Mouse (Mus musculus) left cerebral cortex, adult 8-10 months (tissue): Measurements from ENCODE around the gene Dennd1a. TPM values are rescaled to one million over a fixed set of nuclear protein-coding genes. Genes with fewer than 3 reads are reported as not detected.

Experiments
- DNase-seq, 2 experiments: peaks; one replicate each; pipeline ENCODE4 v3.0.0; 2022; ENCODE audit warnings: low spot score in 2 of 2
- total RNA-seq, 4 experiments: library from RNA; stranded (reverse); gene quantifications; 2 replicates each; pipeline ENCODE4 v1.2.4; 2022

Gene Dennd1a
- 10 to 100 TPM; 80.4 to 89.2 (median 83.8) TPM for total RNA-seq

DNA sequence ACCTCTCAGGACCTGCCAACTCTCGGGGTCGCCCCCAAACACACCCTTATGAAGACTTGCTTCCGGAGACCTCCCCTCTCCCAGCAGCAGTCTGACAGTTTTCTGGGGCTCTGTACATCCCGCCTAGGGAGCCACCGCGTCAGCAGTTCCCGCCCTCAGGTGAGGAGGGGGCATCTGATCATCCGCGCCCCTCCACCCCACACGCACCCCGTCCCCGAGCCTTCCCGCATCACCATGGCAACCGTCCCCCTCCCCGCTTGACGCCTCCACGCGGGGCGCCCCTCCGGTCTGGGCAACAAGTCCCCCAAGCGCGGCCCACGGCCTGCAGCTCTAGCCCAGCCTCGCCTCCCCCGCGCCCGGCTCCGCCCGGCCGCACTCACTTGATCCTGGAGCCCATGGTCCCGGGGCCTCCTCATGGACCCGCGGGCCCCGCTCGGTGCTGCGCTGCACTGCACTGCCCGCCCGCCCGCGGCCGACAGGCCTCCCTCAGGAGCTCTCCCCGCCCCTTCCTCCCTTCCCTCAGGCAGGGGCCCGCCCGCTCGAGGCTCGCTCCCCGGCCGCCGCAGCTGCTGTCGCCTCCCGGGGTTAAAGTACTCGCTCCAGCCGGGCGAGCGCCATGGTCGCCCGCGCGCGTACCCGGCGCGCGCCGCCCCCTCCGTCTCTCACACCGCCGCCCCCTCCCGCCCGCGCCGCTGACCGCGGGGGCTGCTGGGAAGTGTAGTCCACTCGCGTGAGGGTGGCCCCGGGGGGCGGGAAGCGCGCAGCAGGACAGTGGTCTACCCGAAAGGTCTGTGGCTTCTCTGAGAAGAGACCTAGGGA lies at the start of gene Dennd1a:
Gene Dennd1a, minus strand, starts transcription at position 658 of the 819 bp plus-strand sequence.
- peak; percentile 77 for DNase-seq

DNA sequence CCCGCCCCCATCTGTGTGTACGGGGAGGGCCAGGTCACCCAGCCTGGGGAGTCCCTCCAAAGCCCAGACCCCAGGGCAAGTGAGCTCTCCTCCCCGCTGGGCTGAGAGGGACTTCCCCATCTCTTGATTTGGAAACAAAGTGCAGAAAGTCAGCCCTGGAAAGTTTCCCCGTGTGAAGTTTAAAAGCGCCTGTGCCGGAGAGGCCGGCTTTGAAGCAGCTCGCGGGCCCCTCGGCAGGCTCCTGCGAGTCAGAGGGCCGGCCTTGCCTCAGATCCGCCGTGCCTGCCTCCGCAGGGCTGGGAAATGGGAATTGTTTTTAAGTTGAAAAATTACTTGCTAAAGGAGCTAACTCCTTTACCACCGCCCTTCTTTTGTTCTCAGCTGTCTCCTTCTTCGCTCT lies 49.4 kb upstream of the Dennd1a start:
- DNase-seq = no peak

DNA sequence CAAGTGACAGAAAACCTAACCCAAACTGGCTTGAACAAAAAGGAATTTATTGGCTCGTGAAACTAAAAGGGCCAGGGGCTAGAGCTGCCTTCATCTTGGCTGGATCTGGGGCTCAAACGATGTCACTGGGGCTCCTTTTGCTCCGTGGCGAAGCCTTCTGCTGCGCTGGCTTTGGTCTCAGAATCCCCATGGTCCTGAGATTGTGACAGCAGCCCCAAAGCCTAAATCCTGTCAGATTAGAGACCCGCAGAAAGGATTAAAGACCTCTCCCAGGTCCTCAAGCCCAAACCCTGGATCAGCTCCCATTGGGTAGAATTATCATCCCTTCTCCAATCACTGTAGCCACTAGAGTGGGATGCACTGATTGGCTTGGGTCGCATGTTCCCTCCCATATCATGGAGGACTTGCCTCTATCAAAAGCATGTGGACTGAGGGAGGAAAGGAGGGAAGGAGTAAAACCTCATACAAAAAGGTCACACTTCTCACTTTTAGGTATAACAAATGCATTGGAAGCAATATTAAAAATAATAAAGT lies 46.5 kb upstream of the Dennd1a start:
- no peak for DNase-seq

DNA sequence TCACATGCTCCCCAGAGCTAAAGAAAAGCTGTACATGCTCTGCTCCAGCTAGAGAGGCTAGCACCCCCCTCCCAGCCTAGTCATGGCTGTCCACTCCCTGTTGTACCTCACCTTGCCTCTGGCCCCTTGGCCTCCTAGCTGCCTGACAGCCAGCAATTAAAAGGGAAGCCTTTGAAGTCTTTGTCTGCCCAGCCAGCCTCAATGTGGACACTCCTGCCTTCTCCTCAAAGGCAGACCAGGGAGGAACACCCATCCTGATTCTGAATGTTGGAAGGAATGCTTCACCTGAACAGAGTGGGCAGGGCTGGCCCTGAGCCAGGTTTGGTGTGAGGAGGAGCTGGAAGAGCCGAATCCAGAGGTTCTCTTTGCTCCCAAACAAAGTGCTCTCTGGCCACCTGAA lies 39.5 kb upstream of the Dennd1a start:
- DNase-seq = no peak

DNA sequence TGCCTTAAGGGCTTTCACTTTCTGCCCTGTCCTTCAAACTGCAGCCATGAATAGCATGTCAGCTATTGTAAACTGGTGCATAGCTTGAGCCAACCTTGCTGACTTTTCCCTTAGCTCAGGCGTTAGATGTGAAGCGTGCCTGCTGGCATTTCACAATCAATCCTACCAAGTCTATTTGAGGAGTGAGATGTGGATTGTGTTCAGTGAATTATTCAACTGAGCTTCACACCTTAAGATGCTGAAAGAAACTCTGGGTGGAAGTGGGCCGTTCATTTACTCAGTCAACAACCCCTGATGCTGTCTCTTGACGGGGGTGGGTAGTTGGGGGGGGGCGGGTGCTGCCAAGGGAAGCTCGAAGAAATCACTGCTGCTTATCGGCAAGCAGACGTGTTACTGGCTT lies 36.2 kb upstream of the Dennd1a start:
- no peak for DNase-seq

DNA sequence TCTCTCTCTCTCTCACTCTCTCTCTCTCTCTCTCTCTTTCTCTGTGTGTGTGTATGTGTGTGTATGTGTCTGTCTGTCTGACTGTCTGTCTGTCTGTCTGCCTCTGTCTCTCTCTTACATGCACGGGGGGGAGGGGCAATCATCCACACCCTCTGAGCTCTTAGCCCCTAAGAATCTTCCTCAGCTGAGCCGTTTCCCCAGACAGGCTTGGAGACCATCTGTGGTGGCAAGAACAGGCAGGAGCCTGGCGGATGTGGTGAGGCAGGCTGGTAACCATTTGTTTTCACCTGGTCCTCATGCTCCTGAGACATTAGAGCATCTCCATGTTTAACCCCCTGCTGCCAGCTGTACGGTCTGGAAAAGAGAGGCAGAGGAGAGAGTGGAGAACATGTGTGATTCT lies 33.7 kb upstream of the Dennd1a start:
- DNase-seq = no peak

DNA sequence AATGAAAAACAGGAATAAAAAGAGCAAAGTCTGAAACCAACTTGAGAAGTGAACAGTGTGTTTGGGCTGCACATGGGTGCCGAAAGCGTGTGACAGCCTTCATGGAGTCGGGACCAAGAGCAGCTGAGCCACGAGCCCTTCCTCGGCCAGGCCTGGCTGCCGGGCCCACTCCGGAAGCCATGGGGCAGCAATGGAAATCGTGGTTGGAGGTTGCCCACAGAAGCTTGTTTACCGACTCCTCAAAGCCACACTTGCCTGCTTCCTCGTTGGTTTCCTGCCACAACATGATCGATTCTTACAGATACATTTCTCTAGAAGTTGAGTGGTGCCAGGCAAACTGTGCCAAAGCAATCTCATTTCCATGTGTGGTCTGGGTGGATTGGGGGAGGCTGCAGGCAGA lies 31.9 kb upstream of the Dennd1a start:
- no peak for DNase-seq

DNA sequence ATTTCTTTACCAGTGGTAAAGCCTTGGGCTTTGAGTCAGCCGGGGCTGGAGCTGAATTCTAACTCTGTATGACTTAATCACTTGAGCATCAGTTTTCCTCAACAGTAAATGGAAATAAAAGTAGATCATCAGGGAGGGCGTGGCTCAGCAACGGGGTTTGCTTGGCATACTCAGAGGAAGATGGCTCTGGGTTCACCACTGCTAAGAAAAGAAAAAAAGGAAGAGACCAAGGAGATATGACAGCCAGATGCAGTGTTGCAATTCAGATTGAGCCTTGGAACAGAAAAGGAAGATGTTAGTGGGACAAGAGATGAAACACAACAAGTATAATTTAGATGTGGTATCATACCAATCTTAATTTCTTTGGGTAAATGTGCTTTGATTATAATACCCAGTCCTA lies 26.2 kb upstream of the Dennd1a start:
- no peak for DNase-seq

DNA sequence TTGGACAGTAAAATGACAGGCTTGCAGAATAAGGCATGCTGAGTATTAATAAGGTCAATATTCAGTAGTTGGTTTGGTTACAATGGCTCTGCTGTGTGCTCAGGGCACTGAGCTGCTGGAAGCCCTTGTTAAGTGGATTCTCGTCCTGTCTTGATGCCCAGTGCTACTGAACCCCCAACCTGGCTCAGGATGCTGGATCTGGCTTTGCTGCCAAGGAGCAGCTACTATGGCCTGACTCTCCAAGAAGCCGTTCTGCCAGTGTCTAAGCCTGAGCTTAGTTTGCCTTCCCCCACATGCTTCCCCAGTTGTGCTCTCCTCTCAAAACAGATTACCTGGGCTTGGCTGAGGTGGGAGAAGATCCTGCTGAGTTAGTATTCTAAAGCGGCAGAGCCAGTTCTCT lies 25.7 kb upstream of the Dennd1a start:
- DNase-seq = no peak

DNA sequence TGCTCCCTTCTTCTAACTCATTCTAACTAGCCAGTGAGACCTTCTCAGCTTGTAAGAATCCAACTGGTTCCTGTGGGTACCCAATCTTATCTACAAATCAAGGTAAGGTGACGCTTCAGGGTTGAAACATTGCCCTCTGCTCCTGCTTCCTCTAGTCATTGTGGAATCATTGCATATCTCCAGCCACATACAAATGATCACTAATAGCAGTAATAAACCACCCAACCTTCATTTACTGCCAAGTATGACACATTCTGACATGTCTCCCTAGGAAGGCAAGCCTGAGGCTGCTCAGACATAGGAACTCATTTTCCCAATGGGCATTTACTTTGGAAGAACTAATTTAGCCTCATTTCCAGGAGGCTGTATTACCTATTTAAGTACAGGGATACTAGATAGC lies 18.0 kb upstream of the Dennd1a start:
- no peak for DNase-seq

DNA sequence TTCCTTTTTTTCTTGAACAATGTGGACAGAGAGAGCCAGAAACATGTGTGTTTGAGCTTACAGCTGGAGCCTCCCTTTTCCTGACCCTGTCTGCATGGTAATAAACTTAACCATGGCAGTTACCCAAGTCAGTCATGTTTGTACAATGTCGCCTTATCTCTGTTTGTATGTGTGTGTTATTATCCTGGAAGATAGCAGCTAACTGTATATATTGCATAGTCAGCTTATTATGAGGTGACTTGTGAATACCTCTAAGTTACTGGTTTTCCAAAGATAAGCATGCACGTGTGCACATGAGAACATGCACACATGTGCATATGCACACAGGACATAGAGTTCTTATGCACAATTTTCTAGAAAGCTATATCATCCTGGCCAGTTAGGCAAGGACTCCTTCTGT lies 13.8 kb upstream of the Dennd1a start:
- no peak for DNase-seq

DNA sequence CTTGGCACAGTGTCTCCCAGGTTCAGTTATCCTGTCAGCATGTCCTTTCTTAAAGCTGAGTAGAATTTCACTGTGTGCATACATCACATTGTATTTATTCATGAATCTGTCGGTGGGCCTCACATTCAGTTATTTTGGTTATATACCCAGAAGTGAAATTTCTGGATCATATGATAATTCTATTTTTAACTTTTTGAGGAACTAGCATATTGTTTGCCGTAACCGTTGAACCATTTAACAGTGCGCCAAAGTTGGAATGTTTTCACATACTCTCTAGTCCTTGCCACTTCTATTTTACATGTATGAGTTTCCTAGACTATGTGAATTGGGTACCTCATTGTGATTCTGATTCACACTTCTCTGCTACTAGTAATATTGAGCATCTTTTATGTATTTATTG lies 8.7 kb upstream of the Dennd1a start:
- DNase-seq = no peak

DNA sequence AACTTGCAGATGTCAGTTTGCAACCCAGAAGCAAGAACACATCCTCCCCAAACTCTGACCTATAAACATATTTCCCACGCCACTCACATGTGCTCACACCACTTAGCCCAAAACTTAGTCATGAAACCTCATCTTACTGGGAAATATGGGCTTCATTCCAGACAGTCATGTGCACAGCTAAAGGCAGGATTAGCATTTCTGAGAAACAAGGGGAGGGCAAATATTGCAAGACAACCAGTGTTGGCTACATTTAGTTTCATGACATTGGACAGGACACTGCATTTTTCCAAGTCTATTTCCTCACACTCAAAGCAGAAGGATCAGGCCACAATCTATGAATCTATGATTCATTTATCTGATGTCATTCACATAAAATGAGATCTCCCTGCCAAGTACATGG lies 4.3 kb upstream of the Dennd1a start:
- DNase-seq = no peak

DNA sequence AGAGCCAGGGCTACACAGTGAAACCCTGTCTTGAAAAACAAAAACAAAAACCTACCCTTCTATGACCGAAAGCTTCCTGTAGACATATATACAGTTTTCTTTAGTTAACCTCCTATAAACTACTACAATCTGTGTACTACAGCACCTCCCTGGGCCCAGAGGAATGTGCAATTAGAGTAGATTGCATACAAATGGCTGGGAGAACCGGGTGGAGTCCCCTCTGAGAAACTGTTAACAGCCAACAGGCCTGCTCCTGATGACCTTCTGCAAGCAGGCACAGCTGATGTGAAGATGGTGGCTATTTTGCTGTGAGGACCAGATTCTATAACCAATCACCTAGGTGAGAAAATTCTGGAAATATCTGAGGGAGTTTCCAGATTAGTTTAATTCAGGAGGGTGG lies 1.0 kb upstream of the Dennd1a start:
- no peak for DNase-seq

DNA sequence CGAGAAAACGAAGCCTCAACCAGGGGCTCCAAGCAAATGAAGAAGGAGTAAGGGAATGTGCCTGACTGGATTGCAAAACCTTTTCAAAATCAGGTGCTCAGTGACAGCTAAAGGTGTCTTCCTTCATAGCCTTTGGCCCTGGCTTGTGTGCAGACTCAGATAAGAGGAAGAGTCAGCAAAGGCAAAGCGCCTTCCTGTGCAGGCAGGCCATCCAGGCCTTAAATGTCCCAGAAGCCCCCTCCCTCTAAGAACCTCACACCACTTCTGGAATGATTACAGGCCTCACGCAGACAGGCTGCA lies 807 bp downstream of the Dennd1a start:
- DNase-seq = no peak

DNA sequence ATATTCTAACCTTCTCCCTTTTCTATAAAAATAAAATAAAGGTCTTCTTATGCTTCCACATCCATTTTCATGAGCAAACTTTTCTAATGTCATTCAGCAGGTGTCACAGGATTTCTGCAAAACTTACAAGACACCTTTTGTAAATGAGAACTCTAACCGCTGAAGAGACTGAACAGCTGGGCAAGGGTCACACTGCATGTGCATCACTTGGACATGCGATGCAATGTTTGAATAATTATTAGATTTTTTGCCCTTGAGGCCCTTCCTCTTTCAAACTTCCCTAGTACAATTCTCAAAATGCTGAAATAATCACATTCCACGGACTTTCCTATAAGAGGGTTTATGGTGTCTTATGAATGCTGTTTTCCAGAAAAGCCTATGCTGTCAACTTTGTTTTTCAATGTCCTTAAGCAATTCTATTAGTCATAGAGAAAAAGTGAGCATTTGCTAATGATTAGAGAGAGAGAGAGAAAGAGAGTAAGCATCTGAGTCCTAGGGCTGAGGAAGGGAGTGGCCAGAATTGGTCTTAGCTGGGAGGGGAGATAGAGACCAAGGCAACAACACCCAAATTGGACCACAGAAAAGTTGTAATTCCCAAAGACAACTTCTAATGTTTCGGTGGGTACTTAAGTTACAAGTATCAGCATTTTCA lies 1.3 kb downstream of the Dennd1a start:
- DNase-seq = no peak

DNA sequence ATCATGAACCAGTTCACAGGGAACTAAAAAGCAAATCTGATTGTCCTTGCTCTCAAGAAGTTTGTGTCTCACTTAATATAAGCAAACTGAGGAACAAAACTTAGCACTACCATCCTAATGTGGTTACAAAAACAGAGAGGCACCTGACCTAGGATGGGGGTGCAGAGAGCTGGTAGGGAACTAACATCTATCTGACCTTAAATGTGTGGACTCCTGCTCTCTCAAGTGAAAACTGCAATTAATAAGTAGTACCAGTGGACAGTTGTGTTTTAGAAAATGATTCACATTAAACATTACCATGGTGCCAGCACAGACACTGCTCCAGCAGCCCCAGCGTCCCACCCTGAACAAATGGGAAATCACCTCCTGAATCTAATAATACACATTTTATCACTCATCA lies 3.2 kb downstream of the Dennd1a start:
- no peak for DNase-seq

DNA sequence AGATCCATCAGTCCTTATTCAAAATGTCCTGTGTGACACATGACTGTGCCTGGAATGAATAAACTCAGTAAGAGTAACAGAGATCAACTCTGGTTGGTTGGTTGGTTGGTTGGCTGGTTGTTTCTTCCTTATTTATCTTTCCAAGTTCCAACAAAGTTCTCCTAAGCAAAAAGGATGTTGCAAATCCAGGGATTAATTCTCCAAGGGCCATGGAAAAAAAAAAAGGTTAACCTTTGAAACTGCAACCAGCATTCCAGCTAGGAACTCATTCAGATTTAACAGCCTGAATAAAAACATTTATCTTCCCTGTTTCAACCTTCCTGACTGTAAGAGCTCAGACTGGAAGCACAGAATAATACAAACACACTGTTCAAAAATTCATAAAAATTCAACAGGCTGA lies 6.8 kb downstream of the Dennd1a start:
- DNase-seq = no peak

DNA sequence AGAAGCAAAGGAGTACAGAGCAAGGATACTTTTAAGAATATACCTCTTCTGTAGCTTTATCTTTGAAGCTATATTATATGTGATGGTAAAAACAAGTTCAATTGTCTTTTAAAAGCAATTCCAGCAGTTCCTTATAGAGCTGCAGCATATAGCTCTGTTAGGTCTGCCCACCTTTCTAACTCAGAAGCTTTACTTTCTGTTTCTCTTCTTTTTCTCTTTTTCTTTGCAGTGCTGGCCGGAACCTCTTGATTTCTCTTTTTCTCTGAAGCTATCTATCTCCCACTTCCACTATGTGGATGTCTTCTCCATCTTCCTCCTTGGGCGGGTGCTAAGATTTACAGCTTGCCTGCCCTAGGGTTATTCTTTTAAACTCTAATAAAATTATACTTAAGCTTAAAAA lies 12.2 kb downstream of the Dennd1a start:
- DNase-seq = no peak

DNA sequence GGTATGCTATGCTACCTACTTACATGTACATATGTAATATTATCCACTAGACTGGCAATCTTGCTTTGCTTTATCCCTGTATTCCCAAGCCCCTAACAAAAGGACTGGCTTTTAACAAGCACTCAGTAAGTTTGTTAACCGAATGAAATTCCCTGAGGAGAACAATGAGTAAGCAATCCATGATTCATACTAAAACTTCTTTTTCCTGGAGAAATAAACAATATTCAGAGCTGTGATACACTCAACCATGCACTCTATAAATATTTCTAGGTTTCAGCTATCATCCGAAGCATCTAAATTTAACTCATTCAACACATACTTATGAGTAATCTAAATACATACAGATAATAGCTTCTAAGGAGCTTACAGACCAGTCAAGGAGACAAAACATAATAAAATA lies 23.5 kb downstream of the Dennd1a start:
- DNase-seq = no peak

DNA sequence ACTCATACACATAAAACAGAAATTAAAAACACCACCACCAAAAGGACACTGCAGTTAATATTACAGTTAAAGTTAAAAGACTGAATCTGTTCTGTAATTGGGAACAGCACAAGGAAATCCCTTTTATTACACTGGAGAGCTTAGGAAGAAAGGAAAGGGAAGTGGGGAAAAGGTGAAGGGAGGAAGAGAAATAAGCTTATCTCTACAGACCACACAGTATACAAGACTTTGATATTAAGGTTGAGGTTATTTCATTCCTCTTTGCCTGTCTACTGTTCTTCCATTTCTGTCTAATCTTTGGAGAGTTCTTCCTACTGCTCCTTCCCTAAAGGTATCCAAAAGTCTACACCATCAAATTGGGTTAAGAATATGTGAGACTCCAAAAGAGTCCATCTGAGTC lies 28.1 kb downstream of the Dennd1a start:
- DNase-seq = no peak

DNA sequence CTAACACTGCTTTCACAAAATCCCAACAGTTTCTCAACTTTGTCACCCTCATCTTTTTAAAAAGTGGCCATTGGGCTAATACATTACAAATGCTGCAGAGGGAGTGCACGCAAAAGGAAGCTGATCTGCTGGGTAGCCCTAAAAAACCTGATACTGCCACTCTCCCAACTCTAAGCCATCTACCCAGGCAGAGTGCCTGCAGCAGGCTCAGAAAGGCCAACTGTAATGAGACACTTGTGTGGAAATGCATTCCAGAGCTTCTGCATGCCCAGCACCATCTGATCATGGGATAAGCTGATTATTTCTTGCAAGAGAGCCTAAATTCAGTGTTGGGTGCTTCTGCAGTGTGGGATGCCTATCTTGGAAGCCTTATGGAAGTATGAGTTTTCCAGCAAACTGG lies 49.6 kb downstream of the Dennd1a start:
- DNase-seq = no peak

DNA sequence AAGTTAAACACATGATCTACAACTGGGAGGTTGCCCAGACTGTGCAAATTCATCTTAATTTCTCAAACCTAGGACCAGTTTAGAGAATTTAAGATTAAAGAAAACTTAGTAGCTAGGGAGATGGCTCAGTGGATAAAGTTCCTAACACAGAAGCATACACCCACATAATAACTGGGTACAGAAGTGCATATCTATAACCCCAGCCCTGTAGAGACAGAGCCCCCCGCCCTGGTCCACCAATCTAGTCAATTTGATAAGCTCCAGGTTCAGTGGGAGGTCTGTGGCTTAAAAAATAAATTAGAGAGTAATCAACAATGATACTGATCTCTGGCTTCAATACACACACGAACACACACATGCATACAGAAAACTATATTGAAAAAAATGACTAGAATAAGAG lies 51.6 kb downstream of the Dennd1a start:
- no peak for DNase-seq
